Mouse (Mus musculus) CH12.LX (cell line): Measurements from ENCODE around the gene Gm20388. TPM values are rescaled to one million over a fixed set of nuclear protein-coding genes. Genes with fewer than 3 reads are reported as not detected.

Experiments used
- DNase-seq: peaks from one replicate; pipeline ENCODE4 v3.0.0-alpha.2; 2013; ENCODE audit errors: extremely low read depth
- H3K27ac ChIP-seq: 2 replicates; pipeline ENCODE4 v1.5.1; 2012; ENCODE audit warnings: low read depth, mild to moderate bottlenecking, control low read depth, moderate library complexity; ENCODE audit not compliant: insufficient read depth
- H3K27me3 ChIP-seq: replicated peaks from 2 replicates; pipeline ENCODE3; 2012; ENCODE audit warnings: inconsistent platforms
- H3K36me3 ChIP-seq, 2 experiments: replicated peaks in 1 of 2; 2 replicates each; pipeline versions ENCODE3 to v1.6.1; 2012; ENCODE audit warnings: inconsistent platforms in 1 of 2, low read length in 1 of 2, mild to moderate bottlenecking in 1 of 2, mixed read lengths in 1 of 2, moderate library complexity in 1 of 2; ENCODE audit not compliant: control insufficient read depth in 1 of 2, insufficient read depth in 1 of 2
- H3K4me1 ChIP-seq, 2 experiments: 2 replicates each; pipeline ENCODE4 v1.6.1; 2012; ENCODE audit warnings: inconsistent platforms in 1 of 2, moderate library complexity in 1 of 2; ENCODE audit not compliant: insufficient read depth in 2 of 2, control insufficient read depth in 1 of 2
- H3K4me2 ChIP-seq: 2 replicates; pipeline ENCODE4 v1.6.1; 2012; ENCODE audit warnings: low read depth, mild to moderate bottlenecking, control low read depth; ENCODE audit not compliant: poor library complexity, insufficient read depth, severe bottlenecking
- H3K4me3 ChIP-seq, 3 experiments: fragments of 150-350 bp in 1 of 3; sonication (generic) in 1 of 3; replicated peaks in 1 of 3; 2 replicates each; pipeline versions ENCODE3 to v1.5.1; 2011 to 2012; ENCODE audit warnings: low read depth in 2 of 3, low read length in 2 of 3, mild to moderate bottlenecking in 2 of 3, moderate library complexity in 2 of 3, control low read depth in 1 of 3, improper control_type of control experiment in 1 of 3, inconsistent platforms in 1 of 3, mixed read lengths in 1 of 3; ENCODE audit not compliant: poor library complexity in 1 of 3
- H3K79me2 ChIP-seq: replicated peaks from 2 replicates; pipeline ENCODE4 v1.6.1; 2012; ENCODE audit warnings: mild to moderate bottlenecking, moderate library complexity; ENCODE audit not compliant: control insufficient read depth, poor library complexity, insufficient read depth, severe bottlenecking; ENCODE audit errors: extremely low read depth
- H3K9ac ChIP-seq: 2 replicates; pipeline ENCODE4 v1.6.1; 2012; ENCODE audit warnings: low read depth, mild to moderate bottlenecking, control low read depth, moderate library complexity; ENCODE audit not compliant: insufficient read depth
- H3K9me3 ChIP-seq: replicated peaks from 2 replicates; pipeline ENCODE3; 2012; ENCODE audit warnings: low read length, inconsistent platforms, mixed read lengths
- CHD1 ChIP-seq: IDR thresholded peaks from 2 replicates; pipeline ENCODE4 v1.6.1; 2012; ENCODE audit warnings: low read depth, low read length, improper control_type of control experiment, inconsistent platforms
- CHD2 ChIP-seq: IDR thresholded peaks from 2 replicates; pipeline ENCODE4 v1.6.1; 2011; ENCODE audit warnings: low read length, improper control_type of control experiment
- CTCF ChIP-seq, 2 experiments: IDR thresholded peaks in 1 of 2; conservative IDR thresholded peaks in 1 of 2; 2 replicates each; pipeline ENCODE4 v1.5.1; 2011 to 2012; ENCODE audit warnings: low read depth in 2 of 2, low read length in 2 of 2, improper control_type of control experiment in 1 of 2, inconsistent platforms in 1 of 2, mild to moderate bottlenecking in 1 of 2, moderate library complexity in 1 of 2
- ELF1 ChIP-seq: IDR thresholded peaks from 2 replicates; pipeline ENCODE4 v1.6.1; 2014; ENCODE audit warnings: low read depth, mild to moderate bottlenecking, inconsistent platforms, low read length, improper control_type of control experiment
- ETS1 ChIP-seq: conservative IDR thresholded peaks from 2 replicates; pipeline ENCODE4 v1.6.1; 2012; ENCODE audit warnings: low read depth, mild to moderate bottlenecking, inconsistent platforms, low read length, improper control_type of control experiment, moderate library complexity
- HCFC1 ChIP-seq: IDR thresholded peaks from 2 replicates; pipeline ENCODE4 v1.6.1; 2012; ENCODE audit warnings: low read depth, mild to moderate bottlenecking, inconsistent platforms, low read length, improper control_type of control experiment
- IRF4 ChIP-seq: IDR thresholded peaks from 2 replicates; pipeline ENCODE4 v1.6.1; 2014; ENCODE audit warnings: low read depth, mild to moderate bottlenecking, inconsistent platforms, low read length, improper control_type of control experiment
- MAFK ChIP-seq: IDR thresholded peaks from 2 replicates; pipeline ENCODE4 v1.6.1; 2011; ENCODE audit warnings: low read length, improper control_type of control experiment; ENCODE audit not compliant: insufficient replicate concordance
- MAX ChIP-seq: IDR thresholded peaks from 2 replicates; pipeline ENCODE4 v1.6.1; 2011; ENCODE audit warnings: low read length, improper control_type of control experiment
- NELFE ChIP-seq: IDR thresholded peaks from 2 replicates; pipeline ENCODE4 v1.6.1; 2011; ENCODE audit warnings: low read depth, low read length, improper control_type of control experiment
- PAX5 ChIP-seq: IDR thresholded peaks from 2 replicates; pipeline ENCODE4 v1.6.1; 2012; ENCODE audit warnings: low read length, inconsistent platforms, mixed read lengths
- POLR2AphosphoS2 ChIP-seq: IDR thresholded peaks from 2 replicates; pipeline ENCODE4 v1.6.1; 2011; ENCODE audit warnings: low read depth, low read length, improper control_type of control experiment
- RAD21 ChIP-seq: IDR thresholded peaks from 2 replicates; pipeline ENCODE4 v1.6.1; 2011; ENCODE audit warnings: low read depth, mild to moderate bottlenecking, low read length, improper control_type of control experiment, moderate library complexity
- SMC3 ChIP-seq: IDR thresholded peaks from 2 replicates; pipeline ENCODE4 v1.6.1; 2011; ENCODE audit warnings: low read depth, low read length, improper control_type of control experiment
- TCF12 ChIP-seq: IDR thresholded peaks from 2 replicates; pipeline ENCODE4 v1.6.1; 2014; ENCODE audit warnings: low read depth, mild to moderate bottlenecking, inconsistent platforms, low read length, improper control_type of control experiment
- UBTF ChIP-seq: IDR thresholded peaks from 2 replicates; pipeline ENCODE4 v1.6.1; 2012; ENCODE audit warnings: low read depth, mild to moderate bottlenecking, inconsistent platforms, low read length, improper control_type of control experiment, moderate library complexity
- USF1 ChIP-seq: IDR thresholded peaks from 2 replicates; pipeline ENCODE4 v1.6.1; 2014; ENCODE audit warnings: low read depth, mild to moderate bottlenecking, inconsistent platforms, low read length, improper control_type of control experiment
- ZC3H11A ChIP-seq: IDR thresholded peaks from 2 replicates; pipeline ENCODE4 v1.6.1; 2012; ENCODE audit warnings: low read depth, mild to moderate bottlenecking, inconsistent platforms, low read length, improper control_type of control experiment
- ZMIZ1 ChIP-seq: IDR thresholded peaks from 2 replicates; pipeline ENCODE4 v1.6.1; 2012; ENCODE audit warnings: low read depth, mild to moderate bottlenecking, inconsistent platforms, low read length, improper control_type of control experiment
- ZNF384 ChIP-seq: IDR thresholded peaks from 2 replicates; pipeline ENCODE4 v1.6.1; 2012; ENCODE audit warnings: low read depth, low read length, improper control_type of control experiment, inconsistent platforms
- dilution Hi-C: fragments of 300-500 bp; cut with MboI; formaldehyde crosslinking; loops from 2 replicates; pipeline ENCODE4 v1.14.3; 2020; ENCODE audit warnings: low sequenced_read_pairs; ENCODE audit not compliant: extremely low pct_unique_long_range_greater_than_20kb, extremely low pct_ligation_motif_present
- in situ Hi-C: fragments of 300-500 bp; cut with MboI; formaldehyde crosslinking; loops from 3 replicates; pipeline ENCODE4 v1.14.3; 2019; ENCODE audit warnings: low sequenced_read_pairs, low pct_ligation_motif_present, low pct_unique_long_range_greater_than_20kb, mixed read lengths
- polyA plus RNA-seq: library from polyadenylated mRNA; unstranded; fragments of >175 nt; gene quantifications from 2 replicates; pipeline ENCODE4 v1.2.1, GENCODE M21; 2012; ENCODE audit warnings: low read depth; ENCODE audit not compliant: insufficient read length
- total RNA-seq, 2 experiments: library from RNA; depleted of rRNA; stranded (reverse); fragments of 300-350 nt in 1 of 2; fragments of >200 nt in 1 of 2; gene quantifications; 2 replicates each; pipeline ENCODE4 v1.2.3; 2012 to 2014

The Gm20388 gene
- total and polyA plus RNA-seq, 3 experiments, result 14.8 to 26.3 (median 22.2) TPM

DNA sequence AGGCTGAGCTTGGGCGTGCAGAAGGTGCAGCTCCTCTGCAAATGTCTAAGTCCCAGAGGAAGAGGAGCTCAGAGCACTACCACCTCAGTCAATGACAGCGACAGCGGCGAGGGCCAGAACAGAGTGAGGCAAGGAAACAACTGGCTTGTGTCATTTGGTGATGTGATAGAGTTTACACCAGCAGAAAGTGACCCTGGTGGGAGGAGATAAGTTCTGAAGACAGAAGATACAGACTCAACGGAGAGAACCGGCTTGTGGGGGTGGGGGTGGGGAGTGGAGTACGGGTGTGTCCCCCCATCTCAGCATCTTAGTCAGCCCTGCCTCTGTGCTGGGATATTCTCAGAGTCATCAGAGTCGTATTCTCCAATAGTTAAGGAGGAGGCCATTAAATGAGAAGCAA lies 4166.7 kb downstream of the Gm20388 start:
- Histone ChIP-seq H3K27ac (no peak overlapping the region), H3K4me3 (no peak overlapping the region), H3K4me2 (no peak overlapping the region), H3K36me3 (no peaks in the 10 kb centered on the region), H3K9me3 (no peaks in the 10 kb centered on the region), H3K4me1 (peaks cover 8 to 32% of the 10 kb centered on the region in 2 experiments; a peak in 3 of 4 replicates), H3K79me2 (no peaks in the 10 kb centered on the region), H3K27me3 (no peaks in the 10 kb centered on the region), H3K9ac (no peak overlapping the region)
- DNase-seq, result no peak
- in situ Hi-C loops, result no loop called here
- dilution Hi-C loops, result no loop called here
- TF ChIP-seq MAFK (no peak), HCFC1 (no peak), ZNF384 (no peak), TCF12 (no peak), SMC3 (no peak), UBTF (no peak), ZMIZ1 (no peak), USF1 (no peak), POLR2AphosphoS2 (no peak), ELF1 (no peak), CHD1 (no peak), IRF4 (no peak), CHD2 (no peak), MAX (no peak), ETS1 (no peak), PAX5 (no peak)

DNA sequence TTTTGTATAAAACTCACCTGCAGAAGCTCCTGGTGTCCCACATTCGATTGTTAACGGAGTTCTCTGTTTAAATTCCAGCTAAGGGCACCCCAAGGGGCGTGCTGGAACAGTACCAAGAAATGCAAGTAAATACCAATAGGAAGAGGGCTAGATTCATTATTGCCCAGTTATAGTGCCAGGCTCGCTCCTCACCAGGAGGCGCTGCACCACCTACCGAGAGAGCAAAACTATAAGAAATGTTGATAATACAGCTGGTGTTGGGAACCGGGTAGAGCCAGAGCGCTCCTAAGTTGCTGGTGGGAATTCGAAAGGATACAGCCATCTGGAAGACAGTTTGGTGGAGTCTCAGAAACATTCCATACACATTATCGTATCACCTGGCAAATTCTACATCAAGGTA lies 4167.4 kb downstream of the Gm20388 start:
- H3K36me3 ChIP-seq, result no peaks in the 10 kb centered on the region
- TF ChIP-seq ZC3H11A, result peak; percentile 66
- TF ChIP-seq CTCF (conservative IDR thresholded peaks at IDR 0.05 in 1 of 2, IDR thresholded peaks at IDR 0.05 in 1 of 2; ENCODE audit: low read depth in 2 of 2, low read length in 2 of 2), result peak; percentile 11 to 74; a peak in 2 of 4 replicates
- TF ChIP-seq SMC3, result peak; percentile 86
- peak; percentile 71 for TF ChIP-seq RAD21
- TF ChIP-seq NELFE, result no peak
- no peak for DNase-seq
- H3K27ac ChIP-seq, result no peak overlapping the region
- H3K79me2 ChIP-seq, result no peaks in the 10 kb centered on the region
- dilution Hi-C loops, result no loop called here
- no peaks in the 10 kb centered on the region for H3K27me3 ChIP-seq
- in situ Hi-C loops, result no loop called here
- no peak overlapping the region for H3K4me3 ChIP-seq
- H3K4me1 ChIP-seq, result peaks cover 8 to 32% of the 10 kb centered on the region in 2 experiments; a peak in 3 of 4 replicates
- H3K4me2 ChIP-seq, result no peak overlapping the region
- H3K9ac ChIP-seq, result no peak overlapping the region
- H3K9me3 ChIP-seq, result peaks cover 3% of the 10 kb centered on the region
